Mouse (Mus musculus): ENCODE measurements around the gene Eef1akmt2. TPM values are rescaled to one million over a fixed set of nuclear protein-coding genes. Genes with fewer than 3 reads are reported as not detected.

Eef1akmt2 gene
- total RNA-seq, 1 experiment from 2014 or later, result 86.3 TPM

DNA sequence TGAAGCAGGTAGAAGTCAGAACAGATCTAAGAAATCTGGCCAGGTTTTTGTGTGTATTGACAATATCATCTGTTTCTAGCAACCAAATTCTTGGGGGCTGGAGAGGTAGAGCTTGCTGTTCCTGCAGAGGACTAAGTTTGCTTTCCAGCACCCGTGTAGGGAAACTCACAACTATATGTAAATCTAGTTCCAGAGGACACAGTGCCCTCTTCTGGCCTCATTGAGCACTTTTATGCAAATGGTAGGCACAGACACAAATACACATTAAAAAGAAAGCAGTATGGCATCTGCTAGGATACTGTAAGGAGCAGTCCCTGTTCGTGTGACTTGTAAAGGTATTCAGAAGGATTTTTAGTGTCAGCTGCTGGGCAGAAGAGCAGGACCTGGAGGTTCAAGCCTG, 29.9 kb upstream of the Eef1akmt2 start:
- ATAC-seq (replicated peaks in 1 of 2; ENCODE audit: insufficient read depth in 1 of 2, low FRiP score in 2 of 2, low TSS enrichment in 1 of 2, low read depth in 1 of 2, poor library complexity in 2 of 2, severe bottlenecking in 2 of 2), result 0 out of 4 replicates have a peak, but pooled peaks of 1 of the 2 experiments have one; percentile 32

DNA sequence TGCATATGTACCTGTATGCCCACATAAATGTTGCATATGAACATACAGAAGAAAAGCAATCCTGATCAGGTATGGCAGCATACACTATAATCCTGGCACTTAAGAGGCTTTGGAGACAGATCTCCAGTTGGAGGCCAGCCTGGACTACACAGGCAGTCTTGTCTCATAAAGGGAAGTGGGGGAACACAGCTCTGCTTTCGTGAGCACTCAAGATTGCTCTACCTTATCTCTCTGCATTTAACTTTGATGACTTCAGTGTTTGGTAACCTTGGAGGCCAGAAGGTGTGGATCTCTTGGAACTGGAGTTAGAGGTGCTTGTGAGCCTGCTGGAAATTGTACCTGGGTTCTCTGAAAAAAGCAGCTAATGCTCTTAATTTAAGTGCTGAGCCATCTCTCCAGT, 27.8 kb upstream of the Eef1akmt2 start:
- ATAC-seq (replicated peaks in 1 of 2; ENCODE audit: insufficient read depth in 1 of 2, low FRiP score in 2 of 2, low TSS enrichment in 1 of 2, low read depth in 1 of 2, poor library complexity in 2 of 2, severe bottlenecking in 2 of 2), result no peak

- ATAC-seq (replicated peaks in 1 of 2; ENCODE audit: insufficient read depth in 1 of 2, low FRiP score in 2 of 2, low TSS enrichment in 1 of 2, low read depth in 1 of 2, poor library complexity in 2 of 2, severe bottlenecking in 2 of 2), result no peak
These were observed 23.1 kb upstream of the Eef1akmt2 start for GRCm38 (mm10) chr7:132875391-132876086.

DNA sequence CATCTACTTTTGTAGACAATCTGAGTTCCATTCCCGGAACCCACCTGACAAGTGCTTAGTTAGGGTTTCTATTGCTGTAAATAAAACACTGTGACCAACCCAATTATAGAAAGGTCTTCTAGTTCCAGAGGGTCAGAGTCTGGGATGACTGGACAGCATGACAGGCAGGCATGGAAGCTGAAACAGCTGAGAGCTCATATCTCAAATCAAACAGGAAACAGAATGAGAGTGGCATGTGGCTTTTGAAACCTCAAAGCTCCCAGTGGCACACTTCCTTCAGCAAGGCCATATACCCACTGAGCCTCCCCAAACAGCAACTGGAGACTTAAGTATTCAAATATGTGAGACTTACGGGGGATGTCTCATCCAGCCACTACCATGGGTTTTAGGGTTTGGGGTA, 20.6 kb upstream of the Eef1akmt2 start:
- peak; percentile 68 to 71 for ATAC-seq (replicated peaks in 1 of 2; ENCODE audit: insufficient read depth in 1 of 2, low FRiP score in 2 of 2, low TSS enrichment in 1 of 2, low read depth in 1 of 2, poor library complexity in 2 of 2, severe bottlenecking in 2 of 2)

GRCm38 (mm10) chr7:132866316-132866715, 13.8 kb upstream of the Eef1akmt2 start:
- peak; percentile 55 to 68; a peak in 3 of 4 replicates for ATAC-seq (replicated peaks in 1 of 2; ENCODE audit: insufficient read depth in 1 of 2, low FRiP score in 2 of 2, low TSS enrichment in 1 of 2, low read depth in 1 of 2, poor library complexity in 2 of 2, severe bottlenecking in 2 of 2)

GRCm38 (mm10) chr7:132859042-132859958, 6.8 kb upstream of the Eef1akmt2 start, which contains the start of gene Abraxas2:
Abraxas2 (plus strand) TSS chr7:132859225.
- ATAC-seq (replicated peaks in 1 of 2; ENCODE audit: insufficient read depth in 1 of 2, low FRiP score in 2 of 2, low TSS enrichment in 1 of 2, low read depth in 1 of 2, poor library complexity in 2 of 2, severe bottlenecking in 2 of 2), result peak; percentile 97 to 98

GRCm38 (mm10) chr7:132858043-132858608, 5.7 kb upstream of the Eef1akmt2 start:
- ATAC-seq (replicated peaks in 1 of 2; ENCODE audit: insufficient read depth in 1 of 2, low FRiP score in 2 of 2, low TSS enrichment in 1 of 2, low read depth in 1 of 2, poor library complexity in 2 of 2, severe bottlenecking in 2 of 2), result no peak

GRCm38 (mm10) chr7:132856083-132856482, 3.6 kb upstream of the Eef1akmt2 start:
- ATAC-seq (replicated peaks in 1 of 2; ENCODE audit: insufficient read depth in 1 of 2, low FRiP score in 2 of 2, low TSS enrichment in 1 of 2, low read depth in 1 of 2, poor library complexity in 2 of 2, severe bottlenecking in 2 of 2), result no peak

DNA sequence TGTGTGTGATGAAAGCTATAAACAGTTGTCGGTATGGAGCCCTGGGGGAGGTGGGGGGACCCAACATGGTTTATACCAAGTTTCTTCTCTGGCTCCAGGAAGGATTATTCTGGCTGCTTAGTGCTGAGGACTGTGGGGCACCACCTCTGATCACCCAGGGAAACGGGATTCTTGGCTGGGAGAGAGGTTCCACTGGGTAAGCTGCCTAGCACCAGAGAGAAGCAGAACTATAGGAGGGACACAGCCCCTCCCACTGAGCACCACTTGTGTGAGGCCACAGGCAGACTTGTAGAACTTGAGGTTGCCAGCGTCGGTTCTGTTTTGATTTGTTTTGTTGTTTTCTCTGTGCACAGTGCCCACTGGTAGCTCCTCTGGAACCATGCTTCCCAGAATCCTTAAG, 1.5 kb upstream of the Eef1akmt2 start:
- ATAC-seq (replicated peaks in 1 of 2; ENCODE audit: insufficient read depth in 1 of 2, low FRiP score in 2 of 2, low TSS enrichment in 1 of 2, low read depth in 1 of 2, poor library complexity in 2 of 2, severe bottlenecking in 2 of 2), result no peak

GRCm38 (mm10) chr7:132853361-132853760, 888 bp upstream of the Eef1akmt2 start:
- ATAC-seq (replicated peaks in 1 of 2; ENCODE audit: insufficient read depth in 1 of 2, low FRiP score in 2 of 2, low TSS enrichment in 1 of 2, low read depth in 1 of 2, poor library complexity in 2 of 2, severe bottlenecking in 2 of 2), result no peak

DNA sequence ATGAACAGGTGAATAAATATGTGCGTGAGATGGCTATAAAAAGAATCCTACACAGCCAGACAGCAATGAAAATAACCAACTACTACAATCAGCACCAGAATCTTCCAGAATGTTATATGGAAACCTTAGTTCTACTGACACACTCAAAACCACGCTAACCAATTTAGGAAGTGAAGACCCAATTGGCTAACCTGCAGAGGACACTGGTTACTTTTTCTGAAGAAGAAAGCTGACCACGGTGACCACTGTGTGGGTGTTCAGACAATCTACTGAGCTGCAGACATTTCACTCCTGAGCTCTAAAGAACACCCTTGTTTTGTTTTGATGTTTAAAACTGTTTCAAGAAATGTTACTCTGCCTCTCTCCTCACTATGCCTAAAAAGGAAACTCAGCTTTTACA, 9.3 kb downstream of the Eef1akmt2 start:
- ATAC-seq (replicated peaks in 1 of 2; ENCODE audit: insufficient read depth in 1 of 2, low FRiP score in 2 of 2, low TSS enrichment in 1 of 2, low read depth in 1 of 2, poor library complexity in 2 of 2, severe bottlenecking in 2 of 2), result no peak

DNA sequence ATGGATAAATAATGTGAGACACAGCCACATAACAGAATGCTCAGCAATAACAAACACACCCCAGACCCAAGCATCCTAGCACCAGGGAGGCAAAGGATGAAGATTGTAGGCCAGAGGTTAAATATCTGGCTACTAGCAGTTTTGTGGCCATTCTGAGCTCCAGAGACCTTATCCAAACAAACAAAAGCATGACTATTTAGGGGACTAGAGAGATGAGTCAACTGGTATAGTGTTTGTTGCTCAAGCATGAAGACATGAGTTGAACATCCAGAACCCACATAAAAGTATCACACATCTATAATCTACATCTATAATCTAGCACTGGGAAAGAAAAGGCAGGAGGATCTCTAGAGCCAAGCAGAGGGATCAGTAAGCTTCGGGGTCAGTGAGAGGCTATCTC, 10.0 kb downstream of the Eef1akmt2 start:
- ATAC-seq (replicated peaks in 1 of 2; ENCODE audit: insufficient read depth in 1 of 2, low FRiP score in 2 of 2, low TSS enrichment in 1 of 2, low read depth in 1 of 2, poor library complexity in 2 of 2, severe bottlenecking in 2 of 2), result no peak

DNA sequence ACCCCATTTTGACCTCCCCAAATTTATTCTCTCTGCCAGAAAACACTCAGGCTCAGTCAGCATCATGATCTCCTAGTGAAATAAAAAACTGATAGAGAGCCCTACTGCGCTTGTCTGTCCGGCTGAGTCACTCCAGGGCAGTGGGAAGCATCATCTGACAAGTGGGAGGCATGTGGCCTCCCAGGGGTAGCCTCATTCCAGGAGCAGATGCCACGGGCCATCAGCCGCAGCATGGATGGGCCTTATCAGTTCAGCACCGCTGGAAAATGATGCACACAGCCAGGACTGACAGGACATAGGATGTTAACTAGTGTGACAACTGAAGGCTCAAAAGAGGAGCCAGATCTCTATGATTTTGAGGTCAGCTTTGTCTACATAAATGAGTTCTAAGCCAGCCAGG, 11.2 kb downstream of the Eef1akmt2 start:
- no peak for ATAC-seq (replicated peaks in 1 of 2; ENCODE audit: insufficient read depth in 1 of 2, low FRiP score in 2 of 2, low TSS enrichment in 1 of 2, low read depth in 1 of 2, poor library complexity in 2 of 2, severe bottlenecking in 2 of 2)

- no peak for ATAC-seq (replicated peaks in 1 of 2; ENCODE audit: insufficient read depth in 1 of 2, low FRiP score in 2 of 2, low TSS enrichment in 1 of 2, low read depth in 1 of 2, poor library complexity in 2 of 2, severe bottlenecking in 2 of 2)
These were observed 21.5 kb downstream of the Eef1akmt2 start for GRCm38 (mm10) chr7:132830955-132831354.

DNA sequence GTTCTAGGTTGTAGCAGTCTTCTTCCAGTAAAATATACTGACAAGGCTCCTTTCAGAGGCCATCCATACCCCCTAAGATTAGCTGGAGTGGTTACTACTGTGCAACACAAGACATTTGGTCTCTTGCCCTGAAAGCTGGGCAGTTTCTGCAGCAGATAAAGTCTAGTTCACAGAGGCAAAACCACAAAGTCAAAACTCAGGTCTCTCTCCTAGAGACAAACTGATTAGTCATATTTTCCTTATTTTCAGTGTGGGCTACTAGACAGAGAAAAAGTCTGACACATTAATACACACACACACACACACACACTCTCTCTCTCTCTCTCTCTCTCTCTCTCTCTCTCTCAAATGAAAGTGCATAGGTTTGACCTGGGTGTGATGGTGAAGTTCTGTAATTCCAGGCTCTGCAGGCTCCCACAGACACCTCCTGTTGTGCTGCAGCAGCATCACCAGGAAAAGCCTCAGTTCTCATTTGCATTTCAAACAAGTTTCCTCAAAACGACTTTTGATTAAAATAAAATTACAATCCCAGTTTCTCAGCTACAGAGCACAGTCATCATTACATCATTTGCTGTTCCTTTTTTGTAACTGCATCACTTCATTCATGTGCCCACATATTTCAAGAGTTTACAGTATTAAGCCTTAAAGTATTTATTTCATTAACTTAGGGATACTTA, 28.0 kb downstream of the Eef1akmt2 start:
- ATAC-seq (replicated peaks in 1 of 2; ENCODE audit: insufficient read depth in 1 of 2, low FRiP score in 2 of 2, low TSS enrichment in 1 of 2, low read depth in 1 of 2, poor library complexity in 2 of 2, severe bottlenecking in 2 of 2), result no peak

GRCm38 (mm10) chr7:132823832-132824231, 28.6 kb downstream of the Eef1akmt2 start:
- no peak for ATAC-seq (replicated peaks in 1 of 2; ENCODE audit: insufficient read depth in 1 of 2, low FRiP score in 2 of 2, low TSS enrichment in 1 of 2, low read depth in 1 of 2, poor library complexity in 2 of 2, severe bottlenecking in 2 of 2)

DNA sequence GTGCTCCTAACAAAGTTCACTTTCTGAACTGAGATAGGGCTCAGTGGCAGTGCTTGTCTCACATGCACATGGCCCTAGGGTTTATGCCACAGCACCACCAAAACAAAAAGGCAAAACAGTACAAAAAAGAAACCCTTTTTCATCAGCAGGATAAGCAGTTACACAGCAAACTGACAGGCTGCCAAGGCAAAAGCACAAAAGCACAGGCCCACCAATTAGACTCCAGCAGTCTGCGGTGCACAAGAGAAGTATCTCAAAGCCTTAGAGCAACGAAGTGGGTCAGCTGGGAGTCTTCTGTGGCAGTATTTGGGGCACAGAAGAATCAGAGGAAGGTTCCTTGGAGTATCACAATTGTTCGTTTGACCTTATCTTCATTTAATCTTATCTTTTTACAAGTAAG, 31.8 kb downstream of the Eef1akmt2 start:
- no peak for ATAC-seq (replicated peaks in 1 of 2; ENCODE audit: insufficient read depth in 1 of 2, low FRiP score in 2 of 2, low TSS enrichment in 1 of 2, low read depth in 1 of 2, poor library complexity in 2 of 2, severe bottlenecking in 2 of 2)

All from hematopoietic stem cell, adult 5-6 weeks (primary cell).